In the genomic region with DNA sequence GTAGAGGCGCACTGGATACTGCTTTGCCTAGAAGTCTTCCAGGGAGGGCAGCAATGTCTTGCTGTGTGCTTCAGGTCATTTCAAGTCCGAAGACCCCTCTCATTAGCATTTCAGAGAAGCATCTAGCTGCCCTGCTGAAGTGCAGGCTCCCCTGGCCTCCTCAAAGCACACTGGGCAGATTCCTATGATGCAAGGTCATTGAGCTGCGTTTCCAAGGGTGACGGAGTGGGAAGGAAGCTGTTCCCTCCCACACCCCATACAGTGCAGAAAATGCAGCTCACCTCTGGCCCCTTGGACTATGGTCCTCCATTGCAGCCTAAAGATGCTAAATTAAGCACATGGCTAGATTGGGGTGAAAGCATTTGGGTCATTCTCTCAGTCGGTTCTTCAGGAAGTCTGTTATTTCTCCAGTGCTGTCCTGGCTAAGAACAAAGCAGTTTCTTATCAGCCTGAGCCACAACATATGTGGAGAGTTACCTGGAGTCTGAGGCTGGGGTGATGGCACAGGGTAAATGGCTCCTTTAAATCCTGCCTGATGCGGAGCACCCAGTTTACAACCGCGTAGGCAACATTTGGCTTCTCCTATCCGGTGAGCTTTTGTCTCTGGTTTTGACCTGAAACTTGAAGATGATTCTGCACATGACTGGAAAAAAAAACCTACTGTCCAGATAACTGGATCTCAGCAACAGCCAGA, we compare ENCODE assay signal across 14 mouse cellular contexts. TPM values are rescaled to one million over a fixed set of nuclear protein-coding genes. Genes with fewer than 3 reads are reported as not detected.
DNase-seq lines count a peak whose midpoint lies in the region; ATAC-seq and TF ChIP-seq lines count a peak whose summit lies in the region.
"Had no signal": no experiment of that assay in that cellular context is flagged by ENCODE, and none has a peak within 500 bp of the region (broad histone marks: within the 10 kb centered on the region; RNA-seq: fewer than 3 reads in every experiment).

No protein-coding gene starts in this region.

- no peak for TF ChIP-seq POLR2A in lung, adult 2 months (IDR thresholded peaks at IDR 0.05; ENCODE audit: borderline replicate concordance, extremely low read depth, low read depth, low read length)

- peak; percentile 56 for ATAC-seq in lung, postnatal 0 days
- peak; percentile 83 for ATAC-seq in midbrain, embryonic 16.5 days

- no peak overlapping the region for H3K4me3 ChIP-seq in lung, postnatal 0 days (ENCODE audit: low read depth, low read length)
- no peak overlapping the region for H3K4me3 ChIP-seq in lung, adult 2 months (replicated peaks; ENCODE audit: extremely low read depth, low read depth, low read length)
- no peak overlapping the region for H3K4me3 ChIP-seq in hindbrain, embryonic 10.5 days
- H3K4me3 ChIP-seq in midbrain, embryonic 16.5 days (ENCODE audit: low read depth, low read length), result no peak overlapping the region
- H3K4me3 ChIP-seq: liver, embryonic 15.5 days had no signal

- H3K9ac ChIP-seq in lung, postnatal 0 days (replicated peaks; ENCODE audit: low read depth), result no peak overlapping the region
- H3K9ac ChIP-seq in midbrain, embryonic 16.5 days (ENCODE audit: low read depth, low read length), result 0 out of 2 replicates have a peak overlapping the region, but pooled peaks have one; percentile 14
- H3K9ac ChIP-seq: liver, embryonic 15.5 days had no signal

- TF ChIP-seq EP300 in lung, postnatal 0 days (IDR thresholded peaks at IDR 0.05), result no peak

- DNase-seq in adrenal gland, postnatal 14 days, result peak; percentile 21
- no peak for DNase-seq in adrenal gland, postnatal 25 days
- DNase-seq in lung, postnatal 0 days (ENCODE audit: low spot score), result peak; percentile 62
- DNase-seq in lung, adult 2 months, result no peak
- peak; percentile 72 for DNase-seq in hindbrain, embryonic 10.5 days (ENCODE audit: low spot score)
- no peak for DNase-seq in ovary, adult 18-20 months (ENCODE audit: low spot score)
- no peak for DNase-seq in kidney, adult 18-20 months
- DNase-seq: adrenal gland, adult 2 months; cerebellum, adult 18-20 months; gastrocnemius, postnatal 14 days; kidney, adult 9 months had no signal

- no peak overlapping the region for H3K27ac ChIP-seq in lung, postnatal 0 days (ENCODE audit: low read length)
- H3K27ac ChIP-seq in hindbrain, embryonic 10.5 days, result peak overlapping the region; percentile 81
- peak overlapping the region; percentile 20; the same call in 1 of the 2 replicates for H3K27ac ChIP-seq in midbrain, embryonic 16.5 days (ENCODE audit: low read length)
- H3K27ac ChIP-seq: liver, embryonic 15.5 days had no signal

- no peak overlapping the region for H3K4me2 ChIP-seq in lung, postnatal 0 days (replicated peaks; ENCODE audit: low read depth, low read length)
- no peak overlapping the region for H3K4me2 ChIP-seq in midbrain, embryonic 16.5 days (ENCODE audit: low read length)
- H3K4me2 ChIP-seq: liver, embryonic 15.5 days had no signal

- H3K27me3 ChIP-seq in lung, postnatal 0 days (replicated peaks; ENCODE audit: insufficient read depth, low read length), result no peaks in the 10 kb centered on the region
- 0 out of 2 replicates have a peak, but pooled peaks cover 4% of the 10 kb centered on the region for H3K27me3 ChIP-seq in hindbrain, embryonic 10.5 days (ENCODE audit: insufficient read depth, poor library complexity, severe bottlenecking)
- no peaks in the 10 kb centered on the region for H3K27me3 ChIP-seq in midbrain, embryonic 16.5 days (ENCODE audit: control insufficient read depth, insufficient read depth, low read depth, low read length)
- H3K27me3 ChIP-seq: liver, embryonic 15.5 days had no signal

- no peaks in the 10 kb centered on the region for H3K9me3 ChIP-seq in lung, postnatal 0 days (ENCODE audit: low read length)
- H3K9me3 ChIP-seq in hindbrain, embryonic 10.5 days, result no peaks in the 10 kb centered on the region
- no peaks in the 10 kb centered on the region for H3K9me3 ChIP-seq in midbrain, embryonic 16.5 days (replicated peaks; ENCODE audit: control insufficient read depth, low read length, poor library complexity, severe bottlenecking)
- H3K9me3 ChIP-seq: G1E; liver, embryonic 15.5 days had no signal

- H3K36me3 ChIP-seq in lung, postnatal 0 days (ENCODE audit: insufficient read depth, low read length), result no peaks in the 10 kb centered on the region
- no peaks in the 10 kb centered on the region for H3K36me3 ChIP-seq in hindbrain, embryonic 10.5 days
- no peaks in the 10 kb centered on the region for H3K36me3 ChIP-seq in midbrain, embryonic 16.5 days (ENCODE audit: control insufficient read depth, insufficient read depth, low read length)
- H3K36me3 ChIP-seq: G1E; liver, embryonic 15.5 days had no signal

- H3K4me1 ChIP-seq in lung, postnatal 0 days (ENCODE audit: insufficient read depth, low read depth, low read length), result peaks cover 3% of the 10 kb centered on the region; the same call in 1 of the 2 replicates
- no peaks in the 10 kb centered on the region; the same call in 1 of the 2 replicates for H3K4me1 ChIP-seq in lung, adult 2 months (ENCODE audit: control insufficient read depth, insufficient read depth, low read length)
- H3K4me1 ChIP-seq in hindbrain, embryonic 10.5 days (replicated peaks), result peaks cover 30% of the 10 kb centered on the region
- peaks cover 10% of the 10 kb centered on the region for H3K4me1 ChIP-seq in midbrain, embryonic 16.5 days (ENCODE audit: control insufficient read depth, insufficient read depth, low read length)

- 28% methylated on average over 9 of the region's 9 CpGs for WGBS in lung, postnatal 0 days
- 35% methylated on average over 9 of the region's 9 CpGs for WGBS in lung, adult 2 months
- WGBS in hindbrain, embryonic 10.5 days, result 27% methylated on average over 9 of the region's 9 CpGs
- 23% methylated on average over 9 of the region's 9 CpGs for WGBS in midbrain, embryonic 16.5 days

- TF ChIP-seq CTCF in lung, postnatal 0 days (IDR thresholded peaks at IDR 0.05), result no peak
- TF ChIP-seq CTCF in lung, adult 2 months (IDR thresholded peaks at IDR 0.05; ENCODE audit: insufficient read depth, low read length), result no peak

RNA-seq across cellular contexts. Expression of gene Parp11, which starts 52.6 kb away (rescaled TPM):
- 20.2 and 23.1 TPM in 2 replicates for total RNA-seq in adrenal gland, postnatal 14 days (2021)
- total RNA-seq in adrenal gland, postnatal 25 days (2021), result 18.8 and 28.1 TPM in 2 replicates
- 10.6 and 11.5 TPM in 2 replicates for polyA plus RNA-seq in lung, postnatal 0 days (2015; fragmentation: Nextera tagmentation; extraction: Ambion mirVana)
- 6.5 and 10.2 TPM in 2 replicates for polyA plus RNA-seq in lung, adult 2 months (2012; rRNA removed)
- polyA plus RNA-seq in hindbrain, embryonic 10.5 days (2016; fragmentation: Nextera tagmentation; extraction: Ambion mirVana), result 35.7 and 43.6 TPM in 2 replicates
- 90.5 and 100 TPM in 2 replicates for polyA plus RNA-seq in midbrain, embryonic 16.5 days (2015; fragmentation: Nextera tagmentation; extraction: Ambion mirVana)

Comparison
In these comparisons a context has a peak if more than half of its experiments do, and no peak if none do; other contexts are left out.
1. DNase-seq: peak in adrenal gland, postnatal 14 days (single experiment), lung, postnatal 0 days (single experiment) and hindbrain, embryonic 10.5 days (single experiment); none in adrenal gland, postnatal 25 days (single experiment), lung, adult 2 months (single experiment), ovary, adult 18-20 months (single experiment) and kidney, adult 18-20 months (single experiment).